Mouse (Mus musculus) retina, adult 2 months (tissue): Measurements from ENCODE around the gene Cnnm3.
"Not testable (repeated sequence)": the region's sequence is repeated elsewhere in the genome, so short reads cannot be mapped to it uniquely, and the experiment has no call there.

Experiments
- DNase-seq: peaks from one replicate; pipeline ENCODE4 v3.0.0-alpha.2; 2012; ENCODE audit warnings: low read depth, low spot score

Cnnm3 gene

GRCm38 (mm10) chr1:36535477-36536396 lies 24.1 kb downstream of the Cnnm3 start:
- DNase-seq, result no peak

- no peak for DNase-seq
Observed at GRCm38 (mm10) chr1:36536397-36536728, 24.7 kb downstream of the Cnnm3 start.

- not testable (repeated sequence) for DNase-seq
Observed at GRCm38 (mm10) chr1:36536783-36537182, 25.1 kb downstream of the Cnnm3 start, which contains the start of gene Ankrd23. Gene Ankrd23, minus strand, starts transcription at chr1:36536883.

- no peak for DNase-seq
Observed at GRCm38 (mm10) chr1:36538727-36539126, 27.1 kb downstream of the Cnnm3 start.

GRCm38 (mm10) chr1:36539186-36539585 lies 27.5 kb downstream of the Cnnm3 start, which contains the start of gene Gm42417:
Gene Gm42417, minus strand, starts transcription at chr1:36539429.
- DNase-seq, result no peak

GRCm38 (mm10) chr1:36540132-36540531 lies 28.5 kb downstream of the Cnnm3 start:
- no peak for DNase-seq

DNA sequence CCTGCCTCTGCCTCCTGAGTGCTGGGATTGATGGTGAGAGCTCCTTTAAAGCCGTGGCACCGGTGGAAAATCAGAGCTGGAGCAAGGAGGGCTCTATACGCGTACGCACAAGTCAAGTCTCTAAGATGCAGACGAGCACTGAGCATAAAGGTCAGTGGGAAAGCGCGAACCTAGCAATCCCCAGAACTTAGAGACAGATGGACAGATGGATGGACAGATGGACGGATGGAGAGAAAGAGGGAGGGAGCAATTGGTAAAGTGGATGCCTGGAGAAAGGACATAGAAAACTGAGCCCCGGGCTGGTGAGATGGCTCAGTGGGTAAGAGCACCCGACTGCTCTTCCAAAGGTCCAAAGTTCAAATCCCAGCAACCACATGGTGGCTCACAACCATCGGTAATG lies 29.1 kb downstream of the Cnnm3 start:
- DNase-seq, result no peak

- DNase-seq, result no peak
Observed at GRCm38 (mm10) chr1:36541844-36542243, 30.2 kb downstream of the Cnnm3 start.

GRCm38 (mm10) chr1:36542925-36543324 lies 31.3 kb downstream of the Cnnm3 start:
- DNase-seq, result no peak

GRCm38 (mm10) chr1:36545382-36545781 lies 33.7 kb downstream of the Cnnm3 start:
- no peak for DNase-seq

- no peak for DNase-seq
Observed at GRCm38 (mm10) chr1:36545845-36546600, 34.4 kb downstream of the Cnnm3 start.

DNA sequence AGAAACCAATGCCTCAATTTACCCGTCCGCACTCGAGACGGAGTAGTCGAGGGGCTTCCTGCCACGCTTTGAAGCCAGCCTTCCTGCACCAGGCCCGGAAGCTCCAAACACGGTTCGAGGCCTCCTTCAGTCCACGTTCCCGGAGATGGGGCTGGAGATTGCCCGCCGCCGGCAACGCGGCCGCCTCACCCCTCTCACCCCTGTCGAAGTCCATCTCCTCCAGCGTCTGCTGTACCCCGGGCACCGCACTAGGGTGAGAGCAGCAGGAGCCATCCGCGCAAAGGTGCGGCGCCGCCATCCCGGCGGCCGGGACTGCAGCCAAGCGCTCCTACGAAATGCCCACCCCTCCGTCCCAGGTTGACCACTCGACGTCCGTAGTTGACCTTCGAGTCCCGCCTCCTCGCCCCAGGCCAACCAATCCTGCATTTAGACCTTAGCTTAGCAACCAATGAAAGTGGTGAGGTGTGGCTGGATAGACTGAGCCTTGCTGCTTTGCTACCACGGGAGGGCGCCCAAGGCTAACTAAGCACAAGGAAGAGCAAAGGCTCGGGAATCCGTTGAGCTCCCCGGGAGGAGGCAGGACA lies 35.3 kb downstream of the Cnnm3 start, which contains the start of gene Ankrd39:
Ankrd39 (minus strand) TSS at position 558 of the 584 bp plus-strand sequence.
- peak; percentile 98 for DNase-seq

DNA sequence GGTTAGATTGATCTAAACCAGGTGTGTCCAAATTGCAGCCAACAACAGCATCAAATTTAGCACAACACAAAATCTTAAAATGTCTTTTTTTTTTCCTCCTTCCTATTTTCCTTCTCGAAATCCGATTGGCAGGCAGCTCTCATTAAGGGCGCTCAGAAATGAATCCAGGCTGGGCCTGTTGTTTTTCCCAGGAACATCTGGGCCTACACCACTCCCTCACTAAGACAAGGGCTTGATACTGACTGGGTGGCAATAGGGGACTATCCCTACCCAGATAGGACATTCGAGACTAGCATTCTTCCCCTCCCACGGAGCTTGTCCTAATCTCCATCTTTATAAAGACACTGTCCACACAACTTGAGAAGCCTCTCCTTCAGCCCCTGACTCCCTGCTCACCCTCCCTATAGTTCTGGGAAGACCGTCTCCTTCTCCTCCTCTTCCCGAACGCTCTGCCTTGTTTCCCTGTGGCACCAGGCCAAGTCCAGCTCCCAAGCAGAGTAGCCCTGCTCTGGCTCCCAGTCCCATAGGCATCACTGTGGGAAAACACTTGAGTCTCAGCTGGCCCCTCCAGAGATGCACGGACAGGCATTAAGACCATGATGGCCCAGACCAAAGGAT lies 36.4 kb downstream of the Cnnm3 start:
- no peak for DNase-seq

- DNase-seq, result no peak
Observed at GRCm38 (mm10) chr1:36548771-36549170, 37.1 kb downstream of the Cnnm3 start.

DNA sequence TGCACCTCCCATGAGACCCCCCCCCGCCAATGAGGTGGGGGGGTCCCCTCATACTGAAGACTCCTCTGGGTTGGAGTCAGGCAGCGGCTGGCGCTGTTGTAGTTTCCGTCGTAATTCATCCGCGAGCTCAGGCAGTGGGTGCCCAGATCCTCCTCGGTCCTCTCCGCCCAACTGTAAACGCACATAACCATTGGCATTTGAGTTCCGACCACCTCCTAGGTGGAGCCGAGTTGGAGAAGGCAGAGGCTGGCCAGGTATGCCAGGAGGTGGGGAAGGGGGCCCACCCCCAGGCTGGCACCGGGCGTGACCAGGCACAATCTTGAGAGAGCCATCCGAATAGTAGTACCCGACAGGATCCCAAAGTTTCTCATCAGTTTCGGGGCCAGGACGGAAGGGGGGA lies 37.8 kb downstream of the Cnnm3 start:
- no peak for DNase-seq

DNA sequence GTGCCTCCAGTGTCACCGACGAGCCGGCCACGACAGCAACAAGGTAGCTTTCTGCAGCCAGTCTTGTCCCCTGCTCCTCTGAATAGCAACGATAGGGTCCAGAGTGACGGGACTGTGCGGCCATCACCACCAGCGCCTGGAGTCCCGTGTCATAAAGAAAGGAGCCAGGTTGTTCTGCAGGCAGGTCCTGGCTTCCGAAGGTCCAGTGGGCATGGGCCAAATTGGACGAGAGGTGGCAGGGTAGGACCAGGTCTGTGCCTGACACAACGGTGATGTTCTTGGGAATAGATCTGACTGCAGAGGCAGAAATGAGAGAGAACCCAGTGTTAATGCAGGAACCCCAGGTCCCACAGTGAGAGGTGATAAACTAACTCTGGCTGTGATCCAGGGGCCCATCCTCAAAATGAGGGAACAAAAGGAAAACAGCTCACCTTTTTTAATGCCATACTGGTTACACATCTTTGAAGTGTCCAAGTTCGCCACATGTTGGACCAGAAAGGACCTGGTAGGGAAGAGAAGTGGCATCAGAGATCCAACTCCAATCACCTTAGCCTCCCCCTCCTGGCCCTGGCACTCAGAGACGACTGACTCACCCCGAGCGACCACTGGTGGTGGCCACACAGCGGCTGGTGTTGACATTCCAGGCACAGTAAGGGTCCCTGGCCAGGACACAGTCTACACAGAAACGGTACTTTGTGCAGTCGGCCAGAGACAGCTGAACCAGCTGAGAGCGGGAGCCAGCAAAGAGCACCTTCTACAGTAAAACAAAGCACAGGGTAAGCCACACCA lies 38.6 kb downstream of the Cnnm3 start:
- no peak for DNase-seq

- no peak for DNase-seq
Observed at GRCm38 (mm10) chr1:36551904-36552303, 40.2 kb downstream of the Cnnm3 start.

- DNase-seq, result no peak
Observed at GRCm38 (mm10) chr1:36552506-36552905, 40.8 kb downstream of the Cnnm3 start.

GRCm38 (mm10) chr1:36554633-36555399 lies 43.1 kb downstream of the Cnnm3 start:
- DNase-seq, result no peak

DNA sequence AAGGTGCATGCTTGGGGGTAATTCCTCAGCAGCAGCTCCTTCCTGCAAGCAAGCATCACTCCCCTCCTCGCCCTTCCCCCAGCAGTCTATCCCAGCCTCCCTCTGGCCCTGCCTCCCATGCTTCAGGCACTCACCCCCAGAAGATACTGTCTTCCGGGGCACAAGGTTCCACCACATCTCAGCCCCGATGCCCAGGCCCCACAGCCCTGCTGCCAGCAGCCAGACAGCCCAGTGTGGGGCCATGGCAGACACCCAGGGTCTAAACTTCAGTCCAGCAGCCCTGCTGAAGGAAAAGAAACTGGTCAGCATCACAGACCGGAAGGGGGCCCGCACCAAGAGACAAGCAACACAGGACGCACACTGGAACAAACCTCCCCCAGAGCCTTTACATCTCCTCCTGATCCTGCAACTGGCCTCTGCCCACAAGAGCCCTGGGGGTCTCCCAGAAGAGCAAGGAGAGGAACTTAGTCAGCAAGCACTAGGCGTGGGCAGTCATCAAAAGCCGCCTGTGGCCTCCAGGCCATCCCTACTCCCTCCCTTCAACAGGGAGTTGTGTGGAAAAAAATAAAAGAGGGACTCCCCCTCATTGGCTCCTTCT lies 44.2 kb downstream of the Cnnm3 start:
- DNase-seq, result no peak
